Mouse (Mus musculus) frontal cortex, postnatal 10 days (tissue): ENCODE measurements around the gene Olfr1065.
"Not testable (repeated sequence)": the region's sequence is repeated elsewhere in the genome, so short reads cannot be mapped to it uniquely, and the experiment has no call there.

Source experiments
- DNase-seq, 2 experiments: peaks; one replicate each; pipeline ENCODE4 v3.0.0; 2022; ENCODE audit warnings: low spot score in 2 of 2, mixed read lengths in 1 of 2

Olfr1065 gene

DNA sequence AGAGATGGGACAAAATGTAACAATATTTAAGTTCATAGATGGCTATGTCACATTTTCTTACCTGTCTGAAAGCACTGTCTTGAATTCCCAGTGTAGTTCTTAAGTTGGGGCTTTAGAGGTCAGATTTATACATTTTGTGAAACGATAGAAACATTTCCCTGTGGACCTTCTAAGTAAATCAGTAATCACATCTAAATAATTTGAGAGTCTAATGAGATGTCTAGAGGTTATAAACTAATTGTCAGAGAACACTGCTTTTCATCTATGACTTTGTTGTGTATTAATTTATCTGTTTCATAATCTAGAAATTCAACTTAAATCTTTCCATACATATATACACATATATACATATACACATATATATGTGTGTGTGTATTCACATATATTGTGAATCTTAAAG lies at the start of gene Olfr1065:
Gene Olfr1065 (minus strand): TSS at position 101 of the 400 bp plus-strand sequence.
- not testable (repeated sequence) for DNase-seq

DNA sequence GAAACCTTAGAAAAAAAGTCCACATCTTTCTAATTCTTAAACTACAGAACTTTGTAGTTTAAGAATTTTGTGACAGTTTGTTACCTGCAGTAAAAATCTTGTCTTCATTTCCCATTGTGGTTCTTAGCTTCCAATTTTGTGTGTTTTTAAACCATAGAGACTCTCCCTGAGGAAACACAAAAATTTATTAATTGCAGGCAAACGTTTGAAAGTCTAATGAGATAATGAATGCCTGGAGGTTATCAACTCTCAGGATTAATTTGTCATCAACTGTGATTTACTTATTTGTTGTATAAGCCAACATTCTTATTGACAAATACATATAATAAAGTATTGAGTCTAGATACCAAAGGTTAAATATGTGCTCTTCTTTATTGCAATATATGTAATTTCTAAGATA lies 36.9 kb upstream of the Olfr1065 start, which contains the start of gene Olfr228:
Gene Olfr228 (minus strand): TSS at position 101 of the 400 bp plus-strand sequence.
- DNase-seq, result no peak

DNA sequence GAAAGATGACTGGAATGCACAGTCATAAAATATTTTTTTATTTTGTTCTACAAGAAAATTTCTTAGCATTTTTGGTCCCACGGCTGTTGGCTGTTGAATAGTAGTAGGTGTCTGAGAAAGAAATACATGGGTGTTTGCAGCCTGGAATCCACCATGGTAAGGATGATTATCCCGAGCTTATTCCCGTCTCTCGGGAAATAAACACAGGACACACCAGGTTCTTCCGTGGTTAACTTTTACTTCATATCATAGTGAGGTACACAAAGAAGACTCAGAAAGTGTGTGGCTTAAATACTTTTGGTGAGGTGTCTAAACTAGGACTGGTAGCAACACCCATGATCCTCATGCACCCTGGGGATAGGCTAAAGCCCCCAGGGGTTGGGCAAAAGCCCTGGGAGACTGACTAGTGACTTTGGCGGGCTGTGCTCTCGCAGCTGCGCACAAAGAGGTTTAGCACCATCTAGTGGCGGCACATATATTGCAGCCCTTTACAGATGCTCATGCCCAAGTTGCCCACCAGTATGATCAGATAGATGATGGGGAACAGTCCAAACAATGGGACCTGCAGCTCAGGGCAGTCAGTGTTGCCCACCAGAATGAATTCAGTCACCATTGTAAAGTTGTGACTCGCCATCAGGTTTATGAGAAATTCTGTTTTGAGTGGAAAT lies 14.2 kb upstream of the Olfr1065 start:
- peak in 1 of 2 experiments; percentile 25 for DNase-seq

DNA sequence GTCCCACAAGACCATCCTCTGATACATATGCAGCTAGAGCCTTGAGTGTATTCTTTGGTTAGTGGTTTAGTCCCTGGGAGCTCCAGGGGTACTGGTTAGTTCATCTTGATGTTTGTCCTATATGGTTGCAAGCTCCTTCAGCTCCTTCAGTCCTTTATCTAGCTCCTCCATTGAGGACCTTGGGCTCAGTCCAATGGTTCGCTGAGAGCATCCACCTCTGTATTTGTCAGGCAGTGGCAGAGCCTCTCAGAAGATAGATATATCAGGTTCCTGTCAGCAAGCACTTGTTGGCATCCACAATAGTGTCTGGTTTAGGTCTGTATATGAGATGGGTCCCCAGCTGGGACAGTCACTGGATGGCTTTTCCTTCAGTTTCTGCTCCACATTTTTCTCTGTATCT lies 10.0 kb upstream of the Olfr1065 start:
- DNase-seq, result no peak

DNA sequence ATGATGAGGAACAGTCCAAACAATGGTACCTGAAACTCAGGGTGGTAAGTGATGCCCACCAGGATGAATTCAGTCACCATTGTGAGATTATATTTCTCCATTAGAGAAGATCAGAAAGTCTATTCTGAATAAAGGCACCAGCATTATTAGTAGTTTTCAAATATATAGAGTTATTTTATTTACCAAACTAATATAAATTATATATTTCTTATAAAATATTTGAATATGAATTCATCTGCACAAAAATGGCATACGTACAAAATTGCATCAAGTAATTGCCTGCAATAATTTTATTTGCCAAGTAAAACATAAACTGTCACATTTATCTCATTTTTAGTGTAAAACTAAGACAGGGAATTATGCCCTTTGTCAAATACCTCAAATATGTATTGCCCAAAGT lies 5.8 kb upstream of the Olfr1065 start, which contains the start of gene Olfr1066:
Gene Olfr1066 (minus strand): TSS at position 101 of the 400 bp plus-strand sequence.
- no peak for DNase-seq

DNA sequence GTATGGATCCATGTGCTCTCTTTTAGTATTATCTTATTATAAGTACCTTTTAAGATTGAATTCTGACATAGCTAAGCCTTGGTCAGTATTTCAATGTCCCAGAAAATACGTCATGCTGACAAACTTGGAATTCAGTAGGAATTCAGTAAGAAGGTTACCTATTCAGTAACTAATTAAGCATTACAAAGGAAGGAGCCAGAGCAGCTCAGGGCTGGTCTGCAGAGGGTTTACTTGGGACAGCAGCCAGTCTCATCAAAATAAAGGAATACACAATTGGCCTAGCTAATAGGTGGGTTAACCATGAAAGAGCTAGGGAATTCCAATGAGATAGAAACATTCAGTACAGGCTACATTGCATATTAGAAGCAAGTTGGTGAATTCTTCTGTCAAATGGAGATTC lies 8.3 kb downstream of the Olfr1065 start:
- not testable (repeated sequence) for DNase-seq

DNA sequence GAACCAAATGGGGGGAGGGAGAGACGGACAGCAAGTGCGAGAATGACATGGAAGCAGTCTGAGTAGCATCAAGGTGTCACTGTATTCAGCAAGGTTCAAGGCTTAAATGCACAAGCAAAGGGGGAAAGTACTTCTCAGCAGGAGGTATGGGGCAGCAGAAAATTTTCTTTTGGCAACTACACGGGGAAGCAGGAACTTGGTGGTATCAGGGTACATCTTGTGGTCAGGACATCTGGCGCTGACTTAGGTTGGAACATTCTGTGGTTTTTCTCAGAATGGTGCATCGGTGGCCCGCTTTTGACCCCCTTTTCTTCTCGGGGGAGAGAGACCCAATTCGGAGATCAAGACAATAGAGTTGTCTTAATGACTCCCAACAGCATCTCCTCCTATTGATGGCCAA lies 21.9 kb downstream of the Olfr1065 start:
- DNase-seq, result not testable (repeated sequence)

DNA sequence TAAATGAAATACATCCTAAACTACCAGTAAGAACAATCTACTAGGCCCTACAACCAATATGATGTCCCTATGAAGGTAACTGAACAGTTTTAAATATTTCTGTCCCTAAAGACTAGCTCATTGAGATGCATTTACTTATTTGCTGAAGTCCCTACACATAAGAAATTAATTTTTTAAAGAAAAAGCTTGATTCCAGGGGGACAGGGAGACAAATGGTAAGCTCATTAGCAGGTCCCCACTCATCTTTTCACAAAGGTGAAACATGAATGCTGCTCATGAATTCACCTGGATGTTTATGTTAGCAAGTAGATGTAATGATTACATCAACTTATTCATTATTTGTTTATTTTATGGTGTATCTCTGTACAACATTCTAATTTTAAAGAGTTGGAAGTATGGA lies 23.7 kb downstream of the Olfr1065 start, which contains the start of gene Olfr1062:
Gene Olfr1062 (minus strand): TSS at position 101 of the 400 bp plus-strand sequence.
- DNase-seq, result not testable (repeated sequence)

DNA sequence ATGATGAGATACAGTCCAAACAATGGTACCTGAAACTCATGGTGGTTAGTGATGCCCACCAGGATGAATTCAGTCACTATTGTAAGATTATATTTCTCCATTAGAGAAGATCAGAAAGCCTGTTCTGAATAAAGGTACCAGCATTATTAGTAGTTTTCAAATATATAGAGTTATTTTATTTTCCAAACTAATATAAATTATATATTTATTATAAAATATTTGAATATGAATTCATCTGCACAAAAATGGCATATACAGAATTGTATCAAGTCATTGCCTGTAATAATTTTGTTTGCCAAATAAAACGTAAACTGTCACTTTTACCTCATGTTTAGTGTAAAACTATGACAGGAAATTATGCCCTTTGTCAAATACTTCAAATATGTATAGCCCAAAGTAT lies 36.4 kb downstream of the Olfr1065 start, which contains the start of gene Olfr1061:
Gene Olfr1061 (minus strand): TSS at position 101 of the 400 bp plus-strand sequence.
- no peak for DNase-seq

DNA sequence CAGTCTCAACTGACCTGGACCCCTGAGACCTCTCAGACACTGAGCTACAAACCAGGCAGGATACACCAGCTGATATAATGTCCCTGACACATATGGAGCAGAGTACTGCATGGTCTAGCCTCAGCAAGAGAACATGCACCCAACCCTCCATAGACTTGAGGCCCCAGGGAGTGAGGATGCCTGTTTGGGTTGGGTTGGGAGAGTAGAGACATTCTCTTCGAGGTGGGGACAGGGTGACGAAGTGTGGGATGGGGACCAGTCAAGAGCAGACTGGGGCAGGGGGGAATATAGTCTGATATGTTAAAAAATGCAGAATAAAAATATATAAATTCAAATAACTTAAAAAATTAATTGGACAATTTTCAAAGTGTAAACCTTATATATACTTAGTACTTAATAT lies 55.3 kb downstream of the Olfr1065 start:
- no peak for DNase-seq
